Mouse (Mus musculus) cerebellum, adult 9-10 months (tissue): ENCODE results near the gene Auts2.

Experiments
- DNase-seq: peaks from one replicate; pipeline ENCODE4 v3.0.0; 2022

Gene Auts2

DNA sequence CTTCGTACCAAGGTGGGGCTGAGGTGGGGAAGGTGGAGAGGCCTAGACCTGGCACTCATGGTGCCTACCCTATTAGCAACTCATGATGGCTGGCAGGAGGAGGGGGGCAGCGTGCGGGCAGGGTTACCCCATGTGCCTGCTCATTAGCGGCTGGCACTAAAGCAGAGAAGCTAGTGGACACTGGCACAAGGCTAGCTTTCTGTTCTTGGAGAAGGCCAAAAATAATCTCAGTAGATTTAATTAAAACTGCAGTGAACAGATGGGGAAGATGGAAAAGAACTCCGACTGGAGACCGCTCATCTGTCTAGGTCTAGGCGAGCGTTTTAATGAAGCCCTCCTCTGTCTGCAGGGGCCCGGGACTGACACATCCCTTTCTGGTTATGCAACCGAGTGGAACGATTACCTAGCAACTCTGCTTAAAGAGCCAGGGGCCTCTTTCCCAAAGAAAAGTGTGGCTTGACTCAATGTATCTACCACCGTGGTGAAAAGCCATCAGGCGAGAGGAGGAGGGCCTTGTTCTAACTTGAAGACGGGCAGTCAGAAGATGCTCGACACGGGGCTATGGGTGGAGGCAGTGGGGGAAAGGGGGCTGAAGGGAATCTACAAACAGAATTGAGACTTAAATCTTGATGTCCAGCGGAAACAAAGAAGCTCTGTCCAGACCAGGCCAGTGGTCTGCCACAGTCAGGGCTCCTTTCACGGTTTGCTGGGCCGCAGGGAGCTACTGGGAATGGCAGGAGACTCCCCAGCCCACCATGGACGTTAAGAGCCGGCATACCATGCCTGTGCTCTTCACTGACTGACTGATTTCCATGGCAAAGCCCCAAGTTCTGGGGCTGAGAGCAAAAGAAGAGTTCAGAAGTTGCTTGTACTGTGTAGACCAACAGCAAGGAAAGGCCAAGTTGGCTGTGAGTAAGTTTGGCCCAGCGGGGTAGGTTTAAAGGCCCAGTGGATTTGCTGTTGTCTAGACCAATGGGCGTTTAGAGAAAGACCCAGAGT lies 899.7 kb downstream of the Auts2 start:
- DNase-seq, result peak; percentile 46

DNA sequence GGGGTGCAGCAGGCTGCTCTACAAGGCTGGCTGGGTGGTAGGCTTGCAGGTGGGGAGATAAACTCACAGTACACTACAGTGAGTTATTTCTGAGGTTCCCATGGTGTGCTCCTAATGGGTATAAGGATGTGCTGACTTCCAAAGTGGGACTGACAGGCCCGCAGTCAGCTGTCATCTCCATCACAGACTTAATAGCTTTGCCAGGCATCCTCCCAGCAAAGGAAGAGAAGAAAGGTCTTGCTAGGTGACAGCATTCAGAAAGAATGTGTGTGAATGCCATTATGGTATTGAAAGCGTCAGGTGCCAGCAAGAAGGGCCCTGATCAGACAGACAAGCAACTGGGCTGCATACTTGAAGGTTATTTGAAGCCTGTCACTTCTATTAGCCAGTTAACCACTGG lies 900.4 kb downstream of the Auts2 start:
- no peak for DNase-seq

DNA sequence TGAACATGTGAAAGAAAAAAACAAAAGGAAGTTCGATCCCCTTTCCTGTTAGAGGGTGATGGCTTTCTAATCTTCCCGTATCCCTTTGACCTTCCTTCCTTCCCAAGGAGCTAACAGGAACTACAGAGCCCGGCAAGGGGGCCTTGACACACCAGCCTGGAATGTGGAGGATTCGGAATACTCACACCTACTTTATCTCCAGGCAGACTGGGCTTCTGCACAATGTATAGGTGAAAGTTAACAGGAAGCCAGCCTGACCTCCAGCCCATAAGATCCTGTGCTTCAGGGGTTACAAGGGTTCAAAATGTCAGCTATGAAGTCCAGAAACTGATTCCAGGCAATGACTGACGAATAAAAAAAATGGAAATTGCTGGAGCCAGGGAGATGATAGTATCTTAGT lies 906.7 kb downstream of the Auts2 start:
- DNase-seq, result no peak

DNA sequence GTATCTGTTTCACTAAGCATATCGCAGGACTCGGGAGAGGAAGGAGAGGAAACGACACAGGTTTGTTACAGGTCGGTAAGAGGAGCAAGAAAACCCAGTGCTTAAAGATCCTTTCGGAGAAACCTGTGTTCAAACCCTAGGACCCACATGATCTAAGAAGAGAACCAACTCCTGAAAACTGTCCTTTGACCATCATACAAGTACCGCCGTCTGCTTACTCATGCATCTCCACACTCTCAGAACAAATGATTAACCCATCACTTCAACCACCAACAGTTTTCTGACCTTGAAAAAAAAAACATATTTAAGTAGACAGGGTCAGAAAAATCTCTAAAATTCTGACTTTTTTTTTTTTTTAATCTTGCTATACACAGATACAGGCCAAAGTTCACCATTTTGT lies 908.4 kb downstream of the Auts2 start:
- no peak for DNase-seq

DNA sequence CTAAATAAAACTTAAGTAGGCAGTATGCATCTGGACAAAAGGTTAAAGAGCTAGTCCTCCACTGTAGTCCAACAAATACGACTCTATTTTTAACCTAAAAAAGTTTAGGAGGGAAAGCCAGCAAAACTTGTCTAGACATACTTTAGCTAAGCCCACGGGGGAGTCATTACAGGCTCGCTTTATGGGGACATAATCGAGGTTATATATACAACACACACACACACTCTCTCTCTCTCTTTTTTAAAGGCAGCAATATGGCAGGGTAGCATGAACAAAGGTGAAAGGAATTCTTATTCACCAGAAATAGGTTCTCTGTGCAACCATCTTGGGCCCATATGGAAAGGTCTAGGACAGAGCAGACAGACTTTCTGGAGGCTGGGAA lies 911.2 kb downstream of the Auts2 start:
- DNase-seq, result no peak

DNA sequence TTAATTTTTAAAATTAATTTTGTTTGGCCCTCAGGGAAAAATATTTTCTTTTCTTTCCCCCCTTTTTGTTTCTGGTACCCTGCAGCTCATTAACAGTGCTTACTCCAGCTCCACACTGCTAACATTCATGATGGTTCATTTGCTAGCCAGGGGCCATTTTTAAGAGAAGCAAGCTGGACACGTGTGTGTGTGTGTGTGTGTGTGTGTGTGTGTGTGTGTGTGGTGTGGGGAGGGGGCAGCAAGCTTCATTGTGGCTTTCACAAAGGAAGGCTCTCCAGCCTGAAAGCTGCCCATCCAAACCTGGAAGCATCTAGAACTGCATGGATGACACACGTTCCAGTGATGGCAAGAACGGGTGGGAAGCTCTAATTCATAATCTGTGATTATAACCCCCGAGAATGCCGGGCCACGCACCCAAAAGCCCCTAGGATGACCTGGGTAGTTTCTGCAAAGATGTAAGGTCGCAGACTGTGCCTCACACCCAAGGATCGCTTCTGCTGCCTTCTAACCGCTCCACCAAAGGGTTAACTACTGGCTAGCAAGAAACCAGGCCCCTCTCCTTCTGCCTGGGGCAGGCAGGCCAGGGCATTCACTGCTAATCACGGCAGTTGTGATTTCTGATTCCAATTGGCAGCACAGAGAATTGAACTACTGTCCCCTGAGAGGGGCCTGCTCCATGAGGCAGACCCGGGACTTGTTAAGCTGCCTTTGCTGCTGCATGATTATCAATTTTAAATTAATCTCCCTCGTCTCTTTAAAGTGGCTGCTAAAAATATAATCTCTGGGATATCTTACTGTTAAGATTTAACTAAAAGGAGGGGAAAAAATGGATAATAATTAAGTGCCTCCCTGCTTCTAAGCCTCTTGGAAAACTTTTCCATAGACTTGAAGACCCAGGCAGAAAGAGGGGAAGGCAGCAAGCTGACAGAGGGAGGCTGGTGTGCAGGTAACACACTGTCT lies 911.8 kb downstream of the Auts2 start:
- DNase-seq, result no peak

DNA sequence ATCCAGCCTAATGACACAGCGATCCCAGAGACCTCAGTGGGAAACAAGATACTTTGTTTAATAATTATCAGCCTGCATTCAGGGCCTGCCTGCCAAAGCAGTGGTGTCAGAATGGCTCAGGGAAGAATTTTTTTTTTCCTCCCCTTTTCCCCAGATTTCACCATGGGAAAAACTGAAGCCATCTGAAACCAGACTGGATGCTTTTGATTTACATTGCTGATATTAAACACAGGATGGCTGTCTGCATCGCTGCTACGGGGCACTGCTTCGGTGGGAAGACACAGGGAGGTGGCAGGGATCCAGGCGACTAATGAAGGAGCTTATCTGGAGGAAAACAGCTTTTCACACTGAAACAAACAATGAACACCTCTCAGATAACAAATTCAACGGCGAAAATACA lies 912.6 kb downstream of the Auts2 start:
- DNase-seq, result no peak

DNA sequence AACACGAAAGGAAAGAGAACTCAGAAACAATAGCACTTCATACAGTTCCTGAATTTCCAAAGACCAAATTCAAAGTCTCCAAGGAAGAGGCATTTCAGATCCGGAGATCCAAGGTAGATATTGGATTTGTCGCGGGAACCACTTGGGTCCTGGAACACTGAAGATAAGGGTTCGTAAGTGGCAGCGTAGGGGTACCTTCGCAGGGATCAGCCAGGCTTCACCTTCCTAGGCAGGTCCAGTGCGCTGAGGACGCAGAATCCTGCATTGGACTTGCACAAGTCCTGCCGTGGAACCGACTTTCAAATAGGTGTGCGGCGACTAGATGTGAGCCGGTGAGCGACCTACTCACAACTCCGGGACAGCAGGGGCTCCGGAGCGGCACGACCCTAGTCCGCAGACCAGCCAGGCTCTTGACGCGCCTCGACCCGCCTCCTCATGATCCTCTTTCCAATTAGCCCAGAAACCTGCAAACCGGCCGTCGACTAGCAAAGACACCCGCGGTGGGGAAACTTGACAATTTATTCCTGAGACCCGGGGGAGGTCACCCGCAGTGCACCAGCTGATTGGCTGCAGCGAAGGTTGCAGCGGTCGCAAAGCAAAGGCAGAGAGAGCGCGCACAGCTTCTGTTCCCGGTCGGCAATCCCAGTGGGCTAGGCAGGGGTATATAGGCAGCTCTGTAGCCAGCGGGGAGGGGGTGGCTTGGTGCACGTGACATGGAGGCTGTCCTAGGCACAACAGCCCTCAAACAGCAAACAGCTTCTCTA lies 926.8 kb downstream of the Auts2 start:
- no peak for DNase-seq

DNA sequence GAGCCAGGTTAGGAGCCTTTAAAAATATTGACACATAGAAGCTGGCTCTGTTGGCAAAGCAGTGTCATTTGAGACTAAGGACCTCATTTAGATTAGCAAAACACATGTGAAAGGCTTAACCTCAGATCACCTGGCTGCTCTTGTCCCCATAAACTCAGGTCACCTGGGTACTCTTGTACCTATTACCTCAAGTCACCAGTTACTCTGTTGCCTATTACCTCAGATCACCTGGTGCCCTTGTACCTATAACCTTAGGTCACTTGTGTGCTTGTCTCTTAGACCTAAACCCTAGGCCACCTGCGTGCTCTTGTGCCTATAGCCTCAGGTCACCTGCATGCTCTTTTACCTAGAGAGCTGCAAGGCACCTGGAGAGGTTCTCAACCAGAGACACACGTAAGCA lies 928.9 kb downstream of the Auts2 start:
- no peak for DNase-seq

DNA sequence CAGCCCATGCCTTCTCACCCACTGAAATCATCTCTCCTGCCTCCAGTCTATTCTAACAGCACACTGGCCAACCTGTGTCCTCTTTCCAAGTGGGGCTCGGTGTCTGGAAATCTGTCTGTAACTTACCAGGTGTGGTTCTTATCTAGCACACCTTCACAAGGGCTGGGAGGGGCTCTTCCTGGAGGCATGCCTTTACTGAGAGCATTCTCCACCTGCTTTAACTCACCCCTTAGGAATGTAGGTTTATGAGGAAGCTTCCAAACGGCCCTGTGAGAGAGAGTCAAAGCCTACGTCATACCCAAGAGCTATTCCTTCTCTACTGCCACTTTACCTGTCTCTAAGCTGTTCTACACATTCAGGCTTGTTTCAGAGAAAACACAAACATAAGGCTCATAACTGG lies 929.8 kb downstream of the Auts2 start:
- no peak for DNase-seq

DNA sequence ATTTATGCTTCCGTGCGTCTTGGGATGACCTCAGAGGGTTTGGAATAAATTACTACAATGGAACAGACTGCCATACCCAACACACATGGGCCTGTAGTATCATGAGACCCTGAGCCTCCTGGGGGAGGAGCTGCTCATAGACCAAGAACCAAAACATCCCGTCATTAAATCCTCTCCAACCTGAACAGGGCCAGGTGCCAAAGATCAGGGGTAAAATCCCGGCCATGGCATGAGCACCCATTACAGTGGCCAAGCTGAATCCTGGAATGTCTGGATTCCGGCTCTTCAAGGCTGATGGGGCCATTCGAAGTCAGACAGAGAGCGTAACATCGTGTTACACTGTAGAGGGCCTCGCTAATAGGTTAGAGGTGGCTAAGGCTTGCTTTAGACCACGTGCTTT lies 932.4 kb downstream of the Auts2 start:
- DNase-seq, result no peak

DNA sequence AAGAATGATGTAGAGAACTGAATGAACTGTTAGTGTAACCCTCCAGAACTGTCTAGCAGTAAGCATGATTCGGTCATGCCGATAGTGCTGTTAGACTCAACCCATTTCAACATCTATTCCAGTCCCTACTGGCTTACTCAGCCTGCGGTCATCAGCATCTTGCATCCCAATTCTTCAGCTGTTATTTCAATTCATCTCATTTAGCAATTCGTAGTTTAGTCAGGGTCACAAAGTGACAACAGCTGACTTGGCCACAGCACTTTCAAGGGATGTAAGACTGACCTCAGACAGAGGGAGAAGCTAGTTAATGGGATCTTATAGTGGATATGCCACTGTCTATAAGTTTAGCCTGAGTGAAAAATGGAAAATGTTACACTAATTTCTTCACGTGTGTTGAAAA lies 936.4 kb downstream of the Auts2 start:
- DNase-seq, result no peak

DNA sequence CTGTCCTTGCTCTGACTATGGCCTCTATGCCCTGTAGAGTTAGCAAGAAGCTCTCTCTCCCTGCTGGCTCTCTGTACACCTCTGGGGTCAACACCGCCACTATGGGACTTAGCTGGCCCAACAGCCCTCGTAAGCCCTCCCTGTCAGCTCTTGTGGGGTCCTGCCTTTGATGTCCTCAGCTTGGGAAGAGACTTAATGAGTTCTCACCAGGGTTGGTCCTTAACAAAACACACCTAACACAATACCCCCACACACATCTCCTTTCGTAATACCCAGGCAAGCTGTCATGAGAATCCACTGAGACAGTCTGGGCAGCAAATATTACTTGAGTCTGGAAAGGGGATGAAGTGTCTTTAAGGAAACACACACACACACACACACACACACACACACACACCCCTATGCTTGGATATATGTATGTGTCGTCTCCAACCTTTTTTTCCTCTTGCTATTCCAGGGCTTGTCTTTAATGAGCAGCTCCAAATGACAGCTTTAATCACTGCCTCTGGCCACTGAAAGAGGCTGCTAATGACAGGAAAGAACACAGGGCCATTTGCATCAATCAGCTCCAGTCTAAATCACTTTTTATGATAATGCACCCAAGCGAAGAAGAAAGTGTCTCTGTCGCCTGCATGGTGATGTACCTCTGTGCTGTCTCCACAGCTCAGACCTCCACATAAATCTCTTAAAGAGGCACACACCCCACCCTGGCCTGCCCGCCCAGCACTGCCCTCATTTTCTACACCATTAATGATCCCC lies 941.0 kb downstream of the Auts2 start:
- no peak for DNase-seq

DNA sequence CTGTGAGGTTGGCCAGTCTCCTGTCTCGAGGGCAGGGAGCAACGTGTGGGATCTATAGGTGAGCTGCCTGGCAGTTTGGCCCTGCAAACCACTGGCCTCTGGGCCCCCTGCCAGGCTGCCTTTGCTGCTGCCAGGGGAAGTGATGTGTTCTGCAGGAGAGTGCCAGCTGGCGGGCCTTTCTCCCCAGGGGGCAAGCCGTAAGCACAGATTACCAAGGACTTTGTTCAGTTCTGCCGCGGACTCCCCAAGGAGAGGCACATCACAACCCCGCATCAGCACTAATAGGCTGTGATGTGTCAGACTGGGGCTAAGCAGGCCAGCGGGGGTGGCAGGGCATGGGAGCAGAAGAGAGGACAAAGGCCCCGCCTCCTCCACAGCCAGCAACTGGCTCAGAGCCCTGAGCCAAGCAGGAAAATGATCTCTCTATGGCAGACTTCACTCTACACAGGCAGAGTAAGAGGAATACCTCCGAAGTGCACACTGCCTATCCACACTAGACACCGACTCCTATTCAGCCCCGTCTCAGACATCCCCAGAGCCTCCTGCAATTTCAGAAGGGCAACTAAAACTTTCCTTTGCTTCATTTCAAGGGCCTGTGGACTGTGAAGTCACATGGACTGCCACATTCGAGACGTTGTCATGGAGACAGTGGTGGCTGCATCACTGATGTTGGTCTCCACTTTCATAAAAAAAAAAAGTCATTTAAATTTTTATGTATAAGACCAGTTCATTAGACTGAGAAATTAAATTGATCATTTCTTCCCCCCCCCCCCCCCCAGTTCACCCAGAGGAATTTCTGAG lies 942.6 kb downstream of the Auts2 start:
- peak; percentile 62 for DNase-seq

DNA sequence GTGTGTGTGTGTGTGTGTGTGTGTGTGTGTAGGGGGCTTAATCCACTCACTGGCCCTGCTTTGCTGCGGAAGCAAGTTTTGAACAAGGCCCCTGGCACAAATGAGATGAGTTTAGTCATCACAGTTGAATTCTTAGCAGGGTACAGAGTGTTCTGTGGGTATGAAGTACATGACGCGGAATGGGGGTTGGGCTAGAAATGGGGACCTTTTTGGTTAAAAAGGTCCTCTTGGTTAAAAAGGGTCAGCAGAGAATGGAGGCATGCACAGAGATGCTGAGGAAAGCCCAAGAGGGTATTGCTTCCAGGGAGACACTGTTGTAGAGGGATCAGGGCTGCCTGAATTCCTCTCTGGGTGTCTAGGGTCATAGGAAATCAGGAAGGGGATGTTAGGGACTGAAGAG lies 945.6 kb downstream of the Auts2 start:
- no peak for DNase-seq

DNA sequence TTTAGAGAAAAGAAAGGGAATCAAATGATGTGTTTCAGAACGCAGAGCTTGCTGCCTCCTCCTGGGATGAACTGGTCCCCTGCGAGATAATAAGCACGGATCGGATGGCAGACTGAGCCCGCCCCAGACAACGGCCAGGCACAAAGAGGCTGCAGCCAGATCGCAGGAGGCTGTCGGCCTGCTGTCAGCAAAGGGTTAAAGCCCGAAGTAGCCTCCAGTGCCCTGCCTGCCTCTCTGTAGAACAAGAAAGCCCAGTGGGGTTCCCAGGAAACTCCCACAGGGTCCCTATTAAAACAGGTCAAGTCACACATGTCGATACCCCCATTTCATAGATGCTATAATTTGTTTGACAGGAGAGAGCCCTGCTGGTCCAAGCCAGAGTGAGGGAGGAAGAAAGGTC lies 946.6 kb downstream of the Auts2 start:
- DNase-seq, result no peak

DNA sequence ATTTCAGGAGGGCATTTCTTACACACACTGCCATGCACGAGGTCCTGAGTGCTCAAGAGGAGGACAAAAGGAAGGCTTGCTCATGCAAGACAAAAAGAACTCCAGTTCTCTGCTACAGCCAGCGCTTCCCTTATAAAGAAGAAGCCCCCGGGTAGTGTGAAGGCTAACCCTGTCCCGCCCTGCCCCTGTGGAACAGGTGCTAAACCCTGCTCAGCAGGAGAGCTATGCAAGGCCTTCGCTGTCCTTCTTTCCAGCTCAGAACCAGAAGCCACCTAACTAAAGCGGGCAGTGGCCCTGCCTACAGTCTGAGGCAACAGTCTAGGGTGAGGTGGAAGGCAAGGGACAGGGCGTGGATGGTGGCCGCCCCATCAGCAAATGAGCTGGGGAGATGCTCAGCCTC lies 947.4 kb downstream of the Auts2 start:
- DNase-seq, result no peak

DNA sequence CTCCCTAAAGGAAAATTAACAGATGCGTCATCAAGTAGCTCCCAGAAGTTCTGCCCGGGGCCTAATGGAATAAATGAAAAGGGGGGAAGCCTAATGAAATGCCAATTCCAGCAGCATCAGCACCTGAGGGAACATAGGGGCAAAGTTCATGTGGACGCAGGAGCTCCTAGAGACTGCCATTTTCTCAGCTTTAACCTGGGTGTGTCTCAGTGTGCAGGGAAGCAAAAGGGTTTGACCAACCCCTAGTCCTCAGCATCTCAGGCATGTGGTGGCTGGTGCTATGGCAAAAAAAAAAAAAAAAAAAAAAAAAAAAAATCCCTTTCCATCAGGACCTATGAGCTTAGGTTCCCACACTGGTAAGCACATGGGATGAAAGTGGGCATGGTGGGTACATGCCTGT lies 948.5 kb downstream of the Auts2 start:
- no peak for DNase-seq

DNA sequence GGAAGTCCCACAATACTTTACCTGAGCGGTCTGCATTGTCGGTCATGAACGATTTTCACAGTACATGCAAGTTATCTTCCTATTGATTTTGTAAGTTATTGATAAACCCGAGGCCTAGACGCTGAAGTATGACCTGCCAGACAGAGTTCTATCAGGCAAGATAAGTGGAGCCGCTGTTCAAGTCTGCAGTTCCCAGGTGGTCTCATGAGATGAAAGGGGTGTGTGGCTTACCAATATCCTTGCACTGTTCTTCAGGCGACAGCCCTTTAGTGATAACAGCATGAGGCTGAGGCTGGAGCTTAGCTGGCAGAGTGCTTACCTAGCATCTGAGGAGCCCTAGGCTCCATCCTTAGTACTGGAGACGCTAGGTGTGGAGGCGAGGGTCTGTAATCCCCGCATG lies 949.9 kb downstream of the Auts2 start:
- DNase-seq, result no peak

DNA sequence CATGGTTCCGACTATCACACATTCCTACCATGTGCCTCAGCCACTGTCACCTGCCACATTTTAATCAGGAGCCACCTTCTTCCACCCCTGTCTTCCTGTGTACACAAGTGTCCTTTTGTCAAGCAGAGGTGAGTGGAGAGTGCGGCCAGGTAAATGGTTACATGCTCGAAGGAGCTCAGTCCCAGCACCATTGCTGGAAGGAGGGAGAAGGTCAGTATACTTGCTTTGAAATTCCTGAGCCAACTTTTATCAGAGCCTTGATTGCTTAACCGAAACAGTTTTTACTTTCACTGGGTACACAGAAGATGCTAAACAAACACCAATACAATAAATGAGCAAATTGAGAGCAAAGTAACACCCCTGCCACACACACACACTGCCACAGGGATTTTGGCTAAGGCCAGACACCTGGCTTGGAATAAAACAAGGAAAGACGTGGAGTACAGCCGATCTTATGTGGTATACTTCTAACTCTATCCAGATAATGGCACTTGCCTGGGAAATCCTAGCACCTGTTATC lies 953.1 kb downstream of the Auts2 start:
- no peak for DNase-seq

DNA sequence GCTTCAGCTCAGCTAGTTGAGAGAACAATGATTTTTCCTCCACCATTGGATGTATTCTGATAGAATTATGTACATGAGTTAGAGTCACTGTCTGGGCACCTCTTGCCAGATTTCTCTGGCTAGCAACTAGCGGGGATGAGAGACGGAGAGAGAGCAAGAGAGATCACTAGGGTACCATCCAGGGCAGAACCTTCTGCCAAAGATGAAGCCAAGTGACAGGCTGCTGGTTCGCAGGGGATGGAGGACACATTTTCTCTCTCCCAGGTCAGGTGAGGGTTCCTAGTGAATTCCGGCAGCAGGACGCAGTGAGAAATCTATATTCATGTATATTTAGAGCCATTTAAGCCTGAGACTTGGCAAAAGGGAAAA lies 956.8 kb downstream of the Auts2 start:
- no peak for DNase-seq
